Mouse (Mus musculus): ENCODE results near the gene 9430007A20Rik. TPM values are rescaled to one million over a fixed set of nuclear protein-coding genes. Genes with fewer than 3 reads are reported as not detected.

Gene 9430007A20Rik
- polyA plus RNA-seq, 1 experiment from 2014 or later = not detected

DNA sequence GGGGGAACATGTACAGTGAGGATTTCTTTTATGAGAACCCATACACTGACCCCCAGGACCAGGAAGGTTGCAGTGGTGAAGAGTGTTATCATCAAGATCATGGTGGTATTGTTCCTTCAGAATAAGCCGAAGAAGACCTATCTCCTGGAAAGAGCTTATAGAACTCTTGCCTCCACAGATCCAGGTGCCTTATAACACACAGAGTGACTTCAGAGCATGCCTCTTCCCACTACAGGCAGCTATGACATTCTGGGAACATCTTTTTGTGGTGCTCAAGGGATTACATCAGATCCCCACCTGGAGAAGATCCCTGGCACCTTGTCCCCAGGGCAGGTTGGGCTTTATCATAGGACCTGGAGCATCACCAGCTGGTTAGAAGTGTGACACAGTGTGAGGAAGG is 45.4 kb downstream of the 9430007A20Rik start, which contains the start of gene Gm13124:
Gene Gm13124 (minus strand): TSS at position 101 of the 400 bp plus-strand sequence.
- Histone ChIP-seq H3K9me3 (ENCODE audit: low read depth, low read length) (no peaks in the 10 kb centered on the region), H3K4me1 (ENCODE audit: insufficient read depth) (no peaks in the 10 kb centered on the region), H3K27ac (ENCODE audit: low read depth) (no peak within 1 kb of the TSS), H3K9ac (no peak within 1 kb of the TSS), H3K36me3 (ENCODE audit: insufficient read depth) (no peaks in the 10 kb centered on the region), H3K4me3 (ENCODE audit: low read depth, low read length) (no peak within 1 kb of the TSS), H3K27me3 (ENCODE audit: insufficient read depth, low read length) (no peaks in the 10 kb centered on the region), H3K4me2 (no peak within 1 kb of the TSS)
- TF ChIP-seq CTCF (IDR thresholded peaks at IDR 0.05; ENCODE audit: low read depth) = no peak
- ATAC-seq (ENCODE audit: insufficient read depth) = no peak
- DNase-seq = no peak
- WGBS = 94% methylated on average over 1 of the region's 1 CpGs

- Histone ChIP-seq H3K4me2 (no peak overlapping the region), H3K4me3 (ENCODE audit: low read depth, low read length) (no peak overlapping the region), H3K27ac (ENCODE audit: low read depth) (no peak overlapping the region), H3K36me3 (ENCODE audit: insufficient read depth) (no peaks in the 10 kb centered on the region), H3K9ac (no peak overlapping the region), H3K4me1 (ENCODE audit: insufficient read depth) (no peaks in the 10 kb centered on the region), H3K9me3 (ENCODE audit: low read depth, low read length) (no peaks in the 10 kb centered on the region), H3K27me3 (ENCODE audit: insufficient read depth, low read length) (no peaks in the 10 kb centered on the region)
- no peak for TF ChIP-seq CTCF (IDR thresholded peaks at IDR 0.05; ENCODE audit: low read depth)
- no peak for ATAC-seq (ENCODE audit: insufficient read depth)
- no peak for DNase-seq
Observed at GRCm38 (mm10) chr4:144567752-144568151, 48.1 kb downstream of the 9430007A20Rik start.

Other genes starting within 250 kb of the 9430007A20Rik start
- not detected in 2 replicates for gene Pramel5, start 239.3 kb upstream of the 9430007A20Rik start, polyA plus RNA-seq (2014; fragmentation: Nextera tagmentation; extraction: Ambion mirVana)
- gene Gm13128, start 189.6 kb upstream of the 9430007A20Rik start, polyA plus RNA-seq (2014; fragmentation: Nextera tagmentation; extraction: Ambion mirVana) = not detected in 2 replicates
- not detected in 2 replicates for gene Gm13119, start 161.9 kb upstream of the 9430007A20Rik start, polyA plus RNA-seq (2014; fragmentation: Nextera tagmentation; extraction: Ambion mirVana)
- gene Pramef20, start 141.9 kb upstream of the 9430007A20Rik start, polyA plus RNA-seq (2014; fragmentation: Nextera tagmentation; extraction: Ambion mirVana) = not detected in 2 replicates
- gene Pramef12, start 111.4 kb upstream of the 9430007A20Rik start, polyA plus RNA-seq (2014; fragmentation: Nextera tagmentation; extraction: Ambion mirVana) = not detected in 2 replicates
- gene 1700012P22Rik, start 81.0 kb upstream of the 9430007A20Rik start, polyA plus RNA-seq (2014; fragmentation: Nextera tagmentation; extraction: Ambion mirVana) = not detected in 2 replicates
- gene Gm9944, start 66.5 kb upstream of the 9430007A20Rik start, polyA plus RNA-seq (2014; fragmentation: Nextera tagmentation; extraction: Ambion mirVana) = not detected in 2 replicates
- not detected in 2 replicates for gene Aadacl3, start 56.1 kb upstream of the 9430007A20Rik start, polyA plus RNA-seq (2014; fragmentation: Nextera tagmentation; extraction: Ambion mirVana)
- gene Gm13124, start 45.3 kb downstream of the 9430007A20Rik start, polyA plus RNA-seq (2014; fragmentation: Nextera tagmentation; extraction: Ambion mirVana) = not detected in 2 replicates
- gene Aadacl4, start 93.9 kb downstream of the 9430007A20Rik start, polyA plus RNA-seq (2014; fragmentation: Nextera tagmentation; extraction: Ambion mirVana) = not detected in 2 replicates
- not detected in 2 replicates for gene Gm436, start 166.5 kb downstream of the 9430007A20Rik start, polyA plus RNA-seq (2014; fragmentation: Nextera tagmentation; extraction: Ambion mirVana)
- not detected in 2 replicates for gene Gm13178, start 201.6 kb downstream of the 9430007A20Rik start, polyA plus RNA-seq (2014; fragmentation: Nextera tagmentation; extraction: Ambion mirVana)